Mouse (Mus musculus): Measurements from ENCODE around the gene F11r.

DNA sequence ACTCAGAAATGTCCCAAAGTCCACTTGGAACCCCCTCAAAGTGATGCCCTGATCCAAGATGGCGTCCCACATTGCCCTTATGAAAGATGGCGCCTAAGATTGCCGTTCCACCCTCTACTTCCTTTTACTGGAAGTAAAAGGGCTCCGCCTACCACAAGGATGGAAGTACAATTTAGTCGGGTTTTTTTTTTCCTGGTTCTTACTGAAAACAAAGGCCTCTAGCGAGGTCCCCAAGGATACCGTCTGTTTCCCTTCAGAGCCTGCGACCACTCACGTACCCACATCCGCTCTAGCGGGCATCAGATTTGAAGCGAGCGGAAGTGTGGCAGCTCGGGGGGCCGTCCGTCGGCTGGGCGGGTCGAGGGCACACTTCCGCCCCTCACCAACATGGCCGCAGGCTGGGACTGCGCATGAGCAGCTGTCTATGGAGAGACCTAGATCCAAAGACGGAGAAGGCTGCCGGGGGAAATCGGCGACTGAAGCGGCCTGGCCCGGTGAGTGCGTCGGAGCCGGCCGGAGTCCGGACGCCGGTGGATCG, 26.3 kb upstream of the F11r start, which contains the start of gene Usf1:
- TF ChIP-seq CTCF (IDR thresholded peaks at IDR 0.05; ENCODE audit: low read depth) (0 out of 2 replicates have a peak, but pooled peaks have one; percentile 23), EP300 (optimal IDR thresholded peaks at IDR 0.05) (peak; percentile 49)

Measured in stomach, postnatal 0 days (tissue).